Mouse (Mus musculus) myocyte (in vitro differentiated cells): ENCODE measurements at regions not wholly inside any gene's neighbourhood (a gene's known extent, or its start where the extent isn't known, plus 50 kb on each side); places are given as distances from the start of the nearest gene placed in this dataset.

ENCODE experiments used
- POLR2A ChIP-seq: IDR thresholded peaks from one replicate; pipeline ENCODE4 v1.6.1; 2011; ENCODE audit warnings: low read depth, mild to moderate bottlenecking, control low read depth, moderate library complexity; ENCODE audit not compliant: insufficient read length
- POLR2AphosphoS2 ChIP-seq: IDR thresholded peaks from one replicate; pipeline ENCODE4 v1.6.1; 2011; ENCODE audit warnings: low read depth, control low read depth; ENCODE audit not compliant: insufficient read length
- TCF12 ChIP-seq: IDR thresholded peaks from one replicate; pipeline ENCODE4 v1.6.1; 2011; ENCODE audit warnings: mild to moderate bottlenecking, control low read depth; ENCODE audit not compliant: poor library complexity, insufficient read depth, severe bottlenecking
- TCF3 ChIP-seq: IDR thresholded peaks from one replicate; pipeline ENCODE4 v1.6.1; 2011; ENCODE audit warnings: low read depth, control low read depth; ENCODE audit not compliant: insufficient read length
- USF1 ChIP-seq: IDR thresholded peaks from one replicate; pipeline ENCODE4 v1.6.1; 2011; ENCODE audit warnings: low read depth, mild to moderate bottlenecking, control low read depth, moderate library complexity

- no peak for TF ChIP-seq USF1
- no peak for TF ChIP-seq POLR2A
- TF ChIP-seq POLR2AphosphoS2: no peak
- TF ChIP-seq TCF3: no peak
- TF ChIP-seq TCF12: no peak
Observed at GRCm38 (mm10) chr5:82472146-82472545, 882.8 kb downstream of the Tecrl start.
